Mouse (Mus musculus) frontal cortex, postnatal 25 days (tissue): ENCODE measurements around the gene Hist1h3d.
A peak's percentile ranks its signal among the peaks of the same experiment; 100 is the strongest.
"Not testable (repeated sequence)": the region's sequence is repeated elsewhere in the genome, so short reads cannot be mapped to it uniquely, and the experiment has no call there.

ENCODE experiments used
- DNase-seq, 2 experiments: peaks; one replicate each; pipeline ENCODE4 v3.0.0; 2022; ENCODE audit warnings: low spot score in 2 of 2

Gene Hist1h3d

DNA sequence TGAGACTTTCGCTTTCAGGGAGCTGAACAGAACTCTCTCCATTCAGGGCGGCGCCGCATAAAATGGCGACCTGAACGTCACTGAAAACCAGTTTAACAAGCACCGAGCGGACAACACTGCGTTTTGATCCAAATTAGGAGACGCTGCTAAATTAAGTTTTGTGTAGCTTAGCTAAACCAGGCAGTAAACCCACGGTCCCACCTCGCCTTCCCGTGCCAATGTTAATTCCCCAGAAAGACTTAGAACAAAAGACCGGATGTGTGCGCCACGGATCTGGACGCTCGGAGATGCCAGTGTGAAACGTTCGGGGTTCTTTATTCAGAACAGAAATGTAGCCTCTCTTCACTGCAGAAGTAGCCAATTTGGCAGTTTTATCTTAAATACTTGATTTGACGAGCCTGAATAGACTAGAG lies 9.5 kb downstream of the Hist1h3d start:
- DNase-seq: peak; percentile 52 to 53

DNA sequence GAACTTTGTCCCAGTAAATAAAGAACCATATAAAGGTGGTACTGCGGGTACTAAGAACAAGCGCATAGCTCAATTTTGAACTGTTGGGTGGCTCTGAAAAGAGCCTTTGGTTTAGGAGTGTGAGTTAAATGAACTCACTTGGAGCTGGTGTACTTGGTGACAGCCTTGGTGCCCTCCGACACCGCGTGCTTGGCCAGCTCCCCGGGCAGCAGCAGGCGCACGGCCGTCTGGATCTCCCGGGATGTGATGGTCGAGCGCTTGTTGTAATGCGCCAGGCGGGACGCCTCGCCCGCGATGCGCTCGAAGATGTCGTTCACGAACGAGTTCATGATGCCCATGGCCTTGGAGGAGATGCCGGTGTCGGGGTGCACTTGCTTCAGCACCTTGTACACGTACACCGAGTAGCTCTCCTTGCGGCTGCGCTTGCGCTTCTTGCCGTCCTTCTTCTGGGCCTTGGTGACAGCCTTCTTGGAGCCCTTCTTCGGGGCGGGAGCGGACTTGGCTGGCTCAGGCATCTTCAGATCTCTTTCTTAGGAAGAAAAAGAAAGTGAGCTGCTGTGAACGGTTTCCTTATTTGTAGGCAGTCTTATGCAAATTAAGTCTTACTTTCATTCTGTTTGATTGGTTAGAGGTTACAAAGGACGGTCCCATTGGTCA lies 10.0 kb downstream of the Hist1h3d start:
- peak; percentile 42 to 50 for DNase-seq

DNA sequence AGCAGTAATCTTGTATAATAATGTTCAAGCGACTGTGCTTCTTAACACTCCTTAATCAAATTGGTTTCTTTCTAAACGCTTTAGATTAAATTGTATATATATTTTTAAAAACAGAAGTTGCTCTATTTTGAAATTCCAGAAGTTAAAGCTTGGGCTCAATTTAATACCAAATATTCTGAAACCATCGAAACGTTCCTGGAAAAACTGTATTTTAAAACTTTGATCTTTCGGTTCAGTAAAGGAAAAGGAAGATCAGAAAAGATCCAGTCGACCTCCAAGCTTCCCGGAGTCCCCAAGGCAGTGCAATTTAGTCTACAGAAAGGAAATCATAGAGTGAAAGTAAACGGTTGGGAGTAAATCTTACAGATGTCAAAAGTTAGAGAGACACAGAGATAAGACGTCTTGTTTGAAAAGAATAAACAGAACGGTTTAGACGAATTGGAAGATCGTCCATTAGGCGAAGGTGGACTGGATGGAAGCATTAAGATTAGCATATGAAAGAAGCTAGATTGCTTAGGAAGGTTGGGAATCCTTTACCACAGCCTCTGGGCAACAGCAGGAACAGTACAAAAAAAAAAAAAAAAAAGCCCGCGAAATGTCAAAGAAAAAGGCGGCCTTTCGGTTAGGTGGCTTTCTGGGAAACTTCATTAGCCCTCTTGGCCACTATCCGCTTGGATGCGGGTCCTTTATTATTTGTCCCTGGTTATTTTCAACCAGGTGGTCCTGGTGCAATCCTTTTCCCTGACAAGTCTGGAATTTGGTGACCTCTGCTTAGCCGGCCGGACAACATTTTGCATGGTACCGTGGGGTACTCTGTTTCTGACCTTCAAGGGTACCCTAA lies 10.8 kb downstream of the Hist1h3d start:
- no peak for DNase-seq

DNA sequence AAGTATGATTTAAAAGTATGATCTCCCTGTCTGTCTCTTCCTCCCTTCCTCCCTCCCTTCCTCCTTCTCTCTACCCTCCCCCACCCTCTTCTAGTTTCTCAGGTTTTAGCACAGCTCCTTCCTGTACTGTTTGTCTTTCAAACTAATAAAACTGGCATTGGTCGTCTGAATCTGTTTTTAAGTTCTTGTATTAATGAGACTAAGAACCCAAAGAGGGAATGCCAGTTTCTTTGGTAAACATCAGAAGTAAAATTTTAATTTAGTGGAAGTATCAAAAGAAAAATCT lies 11.3 kb downstream of the Hist1h3d start:
- DNase-seq: no peak

DNA sequence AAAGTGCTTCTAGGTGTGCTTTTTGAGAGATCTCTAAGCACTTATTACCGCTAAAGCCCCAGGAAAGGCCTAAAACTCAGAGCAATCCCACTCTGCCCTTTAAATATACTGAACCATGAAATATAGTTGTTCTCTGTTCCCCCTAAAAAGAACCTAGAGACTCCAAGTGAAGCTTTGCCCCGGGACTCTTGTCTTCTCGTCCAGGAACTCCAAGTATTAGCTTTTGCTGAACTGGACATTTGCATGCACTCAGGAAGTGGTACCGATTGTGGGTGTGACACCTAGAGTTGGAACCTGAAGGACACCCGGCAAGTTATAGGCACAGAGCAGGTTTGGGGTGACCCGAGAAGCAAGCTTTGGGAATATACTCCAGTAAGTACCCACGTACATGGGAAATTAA lies 15.6 kb downstream of the Hist1h3d start:
- DNase-seq: no peak

DNA sequence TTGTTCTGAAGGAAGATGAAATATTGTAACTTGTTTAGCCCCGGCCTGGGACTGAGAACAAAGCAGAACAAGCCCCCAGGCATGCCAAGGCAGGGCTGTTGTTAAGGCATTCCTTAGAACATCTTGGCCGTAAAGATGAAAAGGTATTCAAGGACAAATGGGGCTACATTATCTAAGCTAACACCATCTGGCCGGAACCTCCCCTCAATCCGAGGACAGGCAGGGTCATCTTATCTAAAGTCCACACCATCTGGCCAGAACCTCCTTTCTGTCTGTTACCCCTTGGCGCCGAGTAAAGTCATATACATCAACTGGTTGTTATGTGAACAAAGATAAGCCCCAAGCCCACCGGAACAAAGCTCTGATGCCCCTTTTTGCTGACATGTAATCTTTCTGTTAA lies 16.3 kb downstream of the Hist1h3d start:
- not testable (repeated sequence) for DNase-seq

DNA sequence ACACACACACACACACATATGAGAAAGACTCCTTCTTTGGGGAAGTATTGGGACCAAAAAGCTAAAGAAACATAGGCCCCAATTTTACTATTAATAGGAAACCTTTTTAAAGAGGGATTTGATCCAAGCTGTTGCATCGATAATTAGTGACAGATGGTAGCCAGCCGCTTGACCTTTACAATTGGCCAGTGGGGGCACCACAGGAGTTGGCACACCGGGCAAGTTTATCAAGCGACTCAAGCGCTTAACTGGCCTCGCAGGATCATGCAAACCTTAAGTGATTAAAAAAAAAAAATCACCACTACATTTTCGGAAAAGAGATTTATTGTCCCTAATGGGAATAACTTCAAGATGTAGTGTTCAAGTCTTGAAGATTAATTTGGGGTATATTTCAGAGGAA lies 17.1 kb downstream of the Hist1h3d start:
- DNase-seq: no peak

DNA sequence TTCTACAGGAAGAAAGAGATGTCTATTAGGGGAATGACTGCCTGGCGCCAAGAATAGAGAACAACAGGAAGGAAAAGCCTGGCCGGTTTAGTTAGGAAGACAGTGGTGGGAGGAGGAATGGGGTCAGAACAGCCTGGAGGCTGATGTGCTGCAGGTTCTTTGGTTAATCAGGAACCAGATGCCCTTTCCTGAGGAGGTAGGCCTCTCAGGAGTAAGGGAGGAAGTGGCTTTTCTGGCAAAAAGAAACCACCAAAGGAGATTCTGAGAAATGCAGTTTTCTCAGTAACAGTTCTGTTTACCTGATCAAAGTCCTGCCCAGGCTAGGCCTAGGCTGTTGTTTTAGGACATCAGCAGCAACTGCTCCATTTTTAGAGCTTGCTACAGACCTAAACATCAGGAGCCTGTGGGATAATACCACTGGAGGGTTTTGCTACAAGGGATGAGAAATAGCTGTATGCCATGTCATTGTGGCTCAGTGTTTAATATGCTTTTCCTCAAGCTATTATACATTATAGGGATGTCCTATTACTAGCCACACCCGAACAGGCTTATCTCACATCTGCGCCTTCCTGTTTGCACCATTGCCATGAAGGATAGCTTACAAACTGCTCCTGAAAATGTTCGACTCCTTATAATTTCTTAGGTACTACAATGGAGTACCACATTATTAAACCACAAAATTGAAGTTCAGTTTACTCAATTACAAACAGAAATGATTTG lies 17.6 kb downstream of the Hist1h3d start:
- DNase-seq: no peak

DNA sequence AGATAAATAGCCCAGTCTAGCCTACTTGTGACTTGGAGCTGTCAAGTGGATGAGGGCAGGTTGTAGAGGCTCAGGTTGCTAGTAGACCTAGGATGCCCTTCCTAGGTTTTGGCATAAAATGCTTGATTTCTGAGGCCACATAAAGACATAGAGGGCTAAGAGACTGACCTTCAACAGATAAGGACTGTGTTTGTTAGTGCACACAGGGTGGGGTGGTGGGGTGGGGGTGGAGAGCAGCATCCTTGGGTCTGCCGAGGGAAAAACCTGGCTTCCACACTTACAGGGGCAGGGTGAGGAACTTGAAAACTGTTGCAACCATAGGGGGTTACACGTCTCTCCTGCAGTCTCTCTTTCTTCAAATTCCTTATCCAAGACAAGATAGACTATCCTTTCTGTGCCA lies 19.6 kb downstream of the Hist1h3d start:
- no peak for DNase-seq

DNA sequence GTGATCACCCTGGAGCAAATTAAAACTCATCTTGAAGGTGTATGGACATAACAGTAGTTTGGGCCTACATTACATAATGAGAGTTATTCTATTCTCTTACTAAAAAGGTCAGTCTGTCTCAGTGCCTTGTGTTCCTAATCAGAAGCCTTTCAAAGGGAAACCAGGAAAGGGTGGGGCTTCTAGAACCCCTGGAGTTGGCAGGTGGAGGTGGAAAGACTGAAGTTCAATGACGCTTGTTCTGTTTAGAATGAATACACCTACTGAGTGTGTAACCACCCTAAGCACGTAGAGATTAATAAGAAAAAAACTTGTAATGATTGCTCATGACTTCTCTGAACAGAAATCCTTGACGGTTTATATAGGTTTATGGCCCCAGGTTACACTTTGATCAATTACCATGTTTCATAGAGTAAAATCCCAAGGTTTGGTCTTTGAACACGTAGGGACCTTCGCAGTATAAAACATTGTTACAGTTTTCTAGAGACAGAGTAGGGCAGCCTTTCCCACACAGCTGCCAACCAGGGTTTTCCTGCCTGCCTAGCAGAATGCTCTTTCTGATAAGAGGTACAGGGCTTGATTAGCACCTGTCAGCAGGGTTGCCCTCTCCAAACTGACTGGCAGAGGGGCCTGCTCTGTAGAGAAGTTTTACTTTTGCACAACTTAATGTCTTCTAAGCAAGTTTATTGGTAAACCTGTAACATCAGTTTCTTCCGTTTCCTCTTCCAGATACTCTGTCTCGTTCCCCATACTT lies 20.2 kb downstream of the Hist1h3d start:
- DNase-seq: no peak

DNA sequence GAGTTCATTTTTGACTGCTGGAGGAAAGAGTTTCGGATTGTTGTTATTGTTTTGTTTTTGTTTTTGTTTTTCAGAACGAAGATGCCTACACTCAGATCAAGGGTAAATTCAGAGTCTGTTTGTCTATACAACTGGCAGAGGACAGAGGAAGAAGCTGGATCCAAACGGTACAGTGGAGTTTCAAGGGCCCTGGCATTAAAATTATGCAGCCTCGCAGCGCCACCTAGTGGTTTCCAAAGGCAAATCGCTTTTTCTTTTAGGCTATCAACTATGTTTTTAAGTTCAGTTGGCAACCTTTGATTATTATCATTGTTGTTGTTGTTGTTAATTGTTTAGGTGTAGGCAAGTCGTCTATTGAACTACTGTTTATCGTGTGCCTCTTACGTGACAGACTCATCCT lies 22.4 kb downstream of the Hist1h3d start:
- peak; percentile 43 to 67 for DNase-seq

DNA sequence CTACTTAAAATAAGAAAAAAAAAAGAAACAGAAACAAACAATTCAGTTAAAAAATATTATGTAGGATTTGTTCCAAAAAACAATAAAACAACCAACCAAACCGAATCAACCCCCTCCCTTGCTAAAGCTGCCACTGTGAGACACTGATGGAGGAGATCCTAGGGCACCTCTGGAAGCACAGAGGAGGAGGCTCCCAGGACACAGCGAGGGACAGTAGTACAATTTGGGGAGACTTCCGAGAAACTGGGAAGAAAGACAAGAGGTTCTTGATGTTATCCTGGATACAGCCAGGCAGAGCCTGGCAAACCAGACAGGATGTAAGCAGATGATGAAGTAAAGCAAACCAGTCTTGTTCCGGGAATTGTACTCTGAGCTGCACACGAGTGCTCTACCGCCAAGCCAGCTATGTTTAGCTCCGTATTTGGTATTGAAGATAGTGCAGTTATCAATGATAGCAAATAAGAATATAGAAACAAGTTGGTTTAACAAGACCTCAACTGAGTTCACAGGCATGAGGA lies 27.7 kb downstream of the Hist1h3d start:
- no peak for DNase-seq

DNA sequence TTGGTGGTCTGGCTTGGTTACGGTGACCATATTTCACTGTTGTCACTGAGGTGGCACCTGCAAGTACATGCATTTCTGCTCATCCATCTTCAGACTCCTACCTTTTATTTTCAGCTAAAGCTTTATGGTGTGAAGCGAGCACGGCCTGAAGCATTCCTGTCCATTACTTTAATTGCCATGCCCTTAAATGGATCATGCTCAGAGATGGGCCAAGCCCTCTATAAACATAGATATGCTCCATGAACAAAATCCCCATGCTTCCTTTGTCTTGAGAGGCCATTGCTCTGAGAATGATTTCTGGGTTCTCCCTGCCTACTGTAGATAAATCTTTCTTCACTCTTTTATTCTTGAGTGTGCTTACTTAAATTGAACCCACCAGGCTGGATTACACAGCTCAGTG lies 28.9 kb downstream of the Hist1h3d start:
- DNase-seq: no peak

DNA sequence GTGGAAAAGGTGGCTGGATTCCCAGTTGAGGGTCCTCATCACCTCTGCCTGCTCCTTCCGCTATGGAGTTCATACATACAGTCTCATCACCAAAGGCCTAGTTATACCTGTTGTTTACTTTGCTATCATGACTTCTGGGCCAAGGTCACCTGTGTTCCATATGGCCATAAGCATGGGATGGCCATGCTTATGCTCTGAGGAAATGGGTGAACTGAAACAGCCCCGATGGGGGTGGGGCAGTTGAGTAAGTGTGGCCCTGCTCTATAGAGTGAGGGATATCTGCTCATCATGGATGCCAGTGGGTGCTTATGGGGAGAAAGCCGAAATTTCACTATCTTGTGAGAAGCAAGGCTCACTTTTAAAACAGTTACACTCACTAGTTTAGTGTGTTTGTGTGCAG lies 29.5 kb downstream of the Hist1h3d start:
- DNase-seq: no peak

DNA sequence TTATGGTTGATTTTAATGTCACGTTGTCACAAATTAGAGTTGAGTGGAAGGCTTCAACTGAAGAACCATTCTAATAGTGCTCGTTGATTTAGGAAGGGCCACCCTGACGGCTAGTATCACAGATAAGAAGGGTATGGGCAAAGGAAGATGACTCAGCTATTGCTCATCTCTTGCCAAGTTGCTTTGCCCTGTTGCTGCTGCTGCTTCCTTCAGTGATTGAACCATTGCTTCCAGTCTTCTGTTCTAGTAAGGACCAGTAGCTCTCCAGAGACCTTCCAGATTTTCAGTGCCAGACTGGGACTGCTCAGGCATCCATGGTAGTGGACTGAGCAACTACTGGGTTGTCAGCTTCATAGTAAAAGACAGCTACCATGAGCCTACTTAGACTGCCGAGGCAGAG lies 33.6 kb downstream of the Hist1h3d start:
- DNase-seq: no peak

DNA sequence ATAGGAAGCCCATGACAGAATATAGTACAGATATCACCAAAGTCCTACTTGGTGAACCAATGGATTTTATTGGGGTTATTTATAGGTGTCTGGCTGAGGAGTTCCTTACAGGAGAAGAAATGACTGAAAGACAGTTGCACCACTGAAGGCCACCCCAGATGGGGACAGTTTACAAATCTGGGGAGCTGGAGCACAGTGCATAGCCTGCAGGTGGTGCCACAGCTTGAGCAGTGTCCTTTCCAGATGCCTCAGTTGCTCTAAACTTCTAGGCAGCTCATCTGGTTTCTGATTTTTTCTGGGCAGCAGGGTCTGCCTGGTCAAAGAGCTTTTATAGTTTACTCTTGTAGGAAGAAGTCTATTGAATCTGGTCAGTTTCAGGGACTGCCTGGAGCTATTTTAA lies 34.3 kb downstream of the Hist1h3d start:
- DNase-seq: no peak

DNA sequence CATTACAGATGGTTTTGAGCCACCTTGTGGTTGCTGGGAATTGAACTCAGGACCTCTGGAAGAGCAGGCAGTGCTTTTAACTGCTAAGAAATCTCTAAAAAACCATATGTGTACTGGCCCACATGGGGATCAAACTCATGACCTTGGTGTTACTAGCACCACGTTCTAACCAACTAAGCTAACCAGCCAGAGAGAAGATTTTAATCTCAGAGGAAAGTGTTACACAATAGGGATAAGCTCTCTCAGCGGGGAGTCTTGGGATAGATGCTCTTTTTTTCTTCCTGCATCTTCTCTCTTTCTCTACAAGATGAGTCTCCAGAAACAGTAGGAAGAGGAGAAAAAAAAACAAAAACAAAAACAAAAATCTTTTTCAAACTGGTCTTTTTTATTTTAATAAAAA lies 34.8 kb downstream of the Hist1h3d start:
- DNase-seq: no peak

DNA sequence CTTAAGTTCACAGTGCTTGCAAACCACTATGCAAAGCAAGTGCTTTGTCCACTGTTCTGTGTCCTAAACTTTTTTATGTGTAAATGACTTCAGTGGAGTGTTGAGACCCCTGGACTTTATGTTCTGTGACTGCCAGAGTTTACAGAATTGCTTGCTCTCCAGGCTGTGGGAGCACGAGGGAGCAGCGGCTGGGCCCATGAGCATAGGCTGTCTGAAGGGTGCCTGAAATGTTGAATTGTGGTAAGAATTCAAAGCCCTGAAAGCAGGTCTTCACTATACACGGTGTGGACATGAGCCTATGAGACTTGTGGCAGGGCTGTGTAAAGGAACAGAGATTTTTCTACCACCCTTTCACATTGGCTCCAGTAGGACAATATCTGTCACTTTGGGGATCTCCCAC lies 36.1 kb downstream of the Hist1h3d start:
- DNase-seq: no peak

DNA sequence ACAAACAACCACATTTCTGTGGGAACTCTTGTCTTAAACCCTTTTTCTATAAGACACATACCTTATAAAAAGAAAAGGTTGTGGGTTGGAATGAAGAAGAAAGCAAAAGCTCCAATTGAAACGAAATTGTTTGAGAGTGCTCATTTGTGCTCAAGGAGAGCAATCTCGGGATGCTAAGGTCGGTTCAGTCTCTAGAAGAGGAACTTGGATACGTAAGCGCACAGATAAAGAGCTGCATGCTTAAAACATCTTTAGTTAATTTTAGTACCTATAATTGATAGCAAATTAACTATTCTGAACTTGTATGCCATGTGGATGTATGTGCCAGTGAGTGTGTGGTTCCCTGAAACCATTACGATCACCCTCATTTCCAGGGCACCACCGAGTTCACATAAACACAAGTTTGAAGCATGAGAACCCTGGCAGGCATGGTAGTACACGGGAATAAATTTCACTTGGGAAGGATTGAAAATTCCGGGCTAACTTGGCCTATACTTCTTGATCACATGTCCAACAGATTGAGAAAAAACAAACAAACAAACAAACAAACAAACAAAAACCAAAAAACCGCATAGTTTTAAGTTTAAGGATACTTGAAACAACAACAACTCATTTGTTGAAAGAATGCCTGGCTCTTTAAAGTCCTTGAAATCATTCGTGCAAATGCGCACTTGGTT lies 44.6 kb downstream of the Hist1h3d start:
- no peak for DNase-seq

DNA sequence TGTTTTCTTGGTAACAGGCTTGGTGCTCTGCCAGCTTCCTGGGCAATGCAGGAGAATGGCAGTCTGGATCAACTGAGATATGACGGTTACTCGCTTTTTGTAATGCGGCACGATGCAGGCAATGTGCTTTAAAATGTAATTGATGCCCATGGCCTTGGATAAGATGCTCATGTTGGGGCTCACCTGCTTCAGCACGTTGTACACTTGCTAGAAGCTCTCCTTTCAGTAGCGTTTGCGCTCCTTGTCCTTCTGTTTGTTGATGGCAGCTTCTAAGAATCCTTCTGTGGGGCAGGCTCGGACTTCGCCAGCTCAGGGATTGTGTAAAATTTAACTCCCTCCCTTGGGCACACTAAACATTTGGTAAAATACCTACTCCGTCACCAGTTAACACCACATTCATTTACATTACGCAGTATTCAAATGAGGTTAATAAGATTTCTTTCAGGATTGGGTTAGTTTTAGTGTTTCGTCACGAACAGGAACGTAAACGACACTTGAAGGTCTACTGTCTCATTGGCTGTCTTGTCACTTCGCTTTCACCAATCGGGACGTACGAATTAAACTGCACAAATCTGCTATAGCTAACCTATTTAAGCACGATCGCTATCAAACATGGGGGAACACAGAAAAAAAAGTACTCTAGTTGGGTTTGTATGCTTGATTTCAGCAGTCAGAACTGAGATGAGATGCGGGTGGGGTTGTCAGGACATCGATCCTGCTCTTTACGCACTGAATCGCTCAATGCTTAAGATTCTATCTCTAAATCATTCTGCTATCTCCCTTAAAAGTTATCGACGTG lies 45.4 kb downstream of the Hist1h3d start, which contains the start of gene Hist1h2be:
TSS of gene Hist1h2be (minus strand) at position 392 of the 799 bp plus-strand sequence.
- DNase-seq: peak; percentile 53 to 59
